Mouse (Mus musculus) spleen, postnatal 14 days (tissue): ENCODE measurements around the gene Galnt2.

Experiments
- DNase-seq, 2 experiments: peaks; one replicate each; pipeline ENCODE4 v3.0.0; 2021 to 2022; ENCODE audit warnings: low spot score in 2 of 2

Galnt2 gene

GRCm38 (mm10) chr8:124290911-124291691, 59.9 kb downstream of the Galnt2 start:
- no peak for DNase-seq

GRCm38 (mm10) chr8:124291693-124292092, 60.5 kb downstream of the Galnt2 start:
- no peak for DNase-seq

- DNase-seq, result no peak
These were observed 61.8 kb downstream of the Galnt2 start for GRCm38 (mm10) chr8:124292965-124293364.

- no peak for DNase-seq
These were observed 63.2 kb downstream of the Galnt2 start for GRCm38 (mm10) chr8:124294425-124294824.

GRCm38 (mm10) chr8:124294900-124295299, 63.7 kb downstream of the Galnt2 start:
- no peak for DNase-seq

GRCm38 (mm10) chr8:124295357-124295756, 64.2 kb downstream of the Galnt2 start:
- no peak for DNase-seq

- DNase-seq, result no peak
These were observed 70.3 kb downstream of the Galnt2 start for GRCm38 (mm10) chr8:124301512-124301911.

GRCm38 (mm10) chr8:124301935-124302555, 70.9 kb downstream of the Galnt2 start:
- DNase-seq, result no peak

GRCm38 (mm10) chr8:124303211-124303902, 72.2 kb downstream of the Galnt2 start:
- DNase-seq, result no peak

- no peak for DNase-seq
These were observed 73.0 kb downstream of the Galnt2 start for GRCm38 (mm10) chr8:124304141-124304540.

- no peak for DNase-seq
These were observed 75.4 kb downstream of the Galnt2 start for GRCm38 (mm10) chr8:124306574-124306973.

GRCm38 (mm10) chr8:124307700-124308099, 76.5 kb downstream of the Galnt2 start:
- DNase-seq, result no peak

- DNase-seq, result no peak
These were observed 79.3 kb downstream of the Galnt2 start for GRCm38 (mm10) chr8:124310509-124310908.

- DNase-seq, result no peak
These were observed 79.9 kb downstream of the Galnt2 start for GRCm38 (mm10) chr8:124311111-124311510.

- no peak for DNase-seq
These were observed 80.5 kb downstream of the Galnt2 start for GRCm38 (mm10) chr8:124311723-124312122.

- no peak for DNase-seq
These were observed 81.0 kb downstream of the Galnt2 start for GRCm38 (mm10) chr8:124312228-124312627.

GRCm38 (mm10) chr8:124314803-124315202, 83.6 kb downstream of the Galnt2 start:
- no peak for DNase-seq

- no peak for DNase-seq
These were observed 85.4 kb downstream of the Galnt2 start for GRCm38 (mm10) chr8:124316466-124317136.

GRCm38 (mm10) chr8:124317191-124317682, 86.0 kb downstream of the Galnt2 start:
- no peak for DNase-seq

GRCm38 (mm10) chr8:124317821-124318220, 86.6 kb downstream of the Galnt2 start:
- DNase-seq, result no peak

GRCm38 (mm10) chr8:124318612-124319315, 87.6 kb downstream of the Galnt2 start:
- DNase-seq, result no peak
